Mouse (Mus musculus): ENCODE results near the gene Pphln1. TPM values are rescaled to one million over a fixed set of nuclear protein-coding genes. Genes with fewer than 3 reads are reported as not detected.

The Pphln1 gene
- polyA plus RNA-seq, 1 experiment, result 8.9 TPM

DNA sequence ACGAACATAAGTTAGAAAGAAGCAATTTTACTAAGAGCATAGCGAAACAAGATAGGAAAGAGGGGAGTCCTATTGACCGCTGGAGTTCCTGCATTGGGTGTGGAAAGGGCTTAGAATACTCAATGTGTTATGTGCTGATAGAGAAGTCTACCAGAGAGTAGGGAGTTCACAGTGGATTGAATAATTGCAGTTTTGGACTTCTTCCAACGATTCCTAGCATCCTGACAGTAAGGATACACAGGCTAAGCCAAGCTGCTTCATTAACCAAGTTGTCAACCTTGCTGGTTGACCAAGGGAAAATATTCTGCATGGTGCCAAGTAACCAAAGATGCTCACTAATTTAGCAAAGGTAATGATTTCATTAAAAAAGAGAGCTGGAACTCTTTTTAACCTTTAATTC lies 79.6 kb downstream of the Pphln1 start:
- Histone ChIP-seq H3K27me3 (replicated peaks; ENCODE audit: control insufficient read depth, insufficient read depth, low read length) (no peaks in the 10 kb centered on the region), H3K27ac (ENCODE audit: insufficient read depth, low read depth, low read length) (no peak overlapping the region), H3K36me3 (ENCODE audit: control insufficient read depth, insufficient read depth, low read length) (no peaks in the 10 kb centered on the region), H3K4me3 (ENCODE audit: insufficient read depth, low read depth, low read length) (no peak overlapping the region), H3K4me1 (ENCODE audit: control insufficient read depth, insufficient read depth, low read length) (no peaks in the 10 kb centered on the region)
- TF ChIP-seq CTCF (conservative IDR thresholded peaks at IDR 0.05; ENCODE audit: insufficient read depth, insufficient read length, low read depth, low read length) (no peak), POLR2A (IDR thresholded peaks at IDR 0.05; ENCODE audit: low read depth, low read length) (no peak)
- no peak for DNase-seq
- 86% methylated on average over 4 of the region's 4 CpGs for WGBS

DNA sequence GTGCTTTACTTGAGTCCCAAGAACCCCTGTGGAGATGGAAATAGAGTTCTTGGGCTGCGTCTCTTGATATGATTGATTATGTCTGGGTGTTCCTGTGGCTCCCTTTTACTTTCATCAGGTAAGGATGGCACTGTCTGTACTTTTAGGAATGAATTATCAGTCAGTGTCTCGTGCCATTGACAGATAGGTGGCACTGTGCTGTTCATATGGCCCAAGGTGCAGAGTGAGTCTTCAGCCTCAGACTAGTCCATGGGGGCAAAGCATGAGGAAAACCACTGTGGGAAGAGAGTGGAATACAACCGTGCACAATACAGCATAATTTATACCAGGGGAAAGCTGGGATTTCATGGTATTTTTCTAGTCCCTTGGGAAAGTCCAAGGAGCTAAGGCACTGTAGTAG lies 80.5 kb downstream of the Pphln1 start:
- DNase-seq, result no peak
- TF ChIP-seq CTCF (conservative IDR thresholded peaks at IDR 0.05; ENCODE audit: insufficient read depth, insufficient read length, low read depth, low read length) (peak; percentile 29; the same call in 1 of the 2 replicates), POLR2A (IDR thresholded peaks at IDR 0.05; ENCODE audit: low read depth, low read length) (no peak)
- WGBS, result 79% methylated on average over 3 of the region's 3 CpGs
- Histone ChIP-seq H3K27ac (ENCODE audit: insufficient read depth, low read depth, low read length) (no peak overlapping the region), H3K4me3 (ENCODE audit: insufficient read depth, low read depth, low read length) (no peak overlapping the region), H3K4me1 (ENCODE audit: control insufficient read depth, insufficient read depth, low read length) (no peaks in the 10 kb centered on the region), H3K36me3 (ENCODE audit: control insufficient read depth, insufficient read depth, low read length) (no peaks in the 10 kb centered on the region), H3K27me3 (replicated peaks; ENCODE audit: control insufficient read depth, insufficient read depth, low read length) (no peaks in the 10 kb centered on the region)

DNA sequence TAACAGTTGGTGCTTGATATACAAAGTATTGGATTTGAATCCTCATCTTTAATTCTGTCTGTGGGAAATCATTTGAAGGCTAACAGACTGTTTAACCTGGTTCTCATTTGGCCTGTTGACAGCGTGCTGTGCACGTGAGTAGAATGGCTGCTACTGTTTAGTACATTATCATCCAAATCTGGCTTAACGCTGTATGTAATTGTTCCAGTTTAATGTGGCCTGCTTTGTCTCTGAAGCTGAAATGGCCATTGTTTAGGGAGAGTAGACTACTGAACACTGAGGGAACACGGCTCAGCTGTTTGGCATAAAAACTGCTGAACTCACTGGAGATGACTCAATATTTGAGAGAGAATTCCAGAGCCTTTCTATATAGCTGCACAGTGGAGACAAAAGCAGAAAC lies 81.3 kb downstream of the Pphln1 start:
- TF ChIP-seq POLR2A (IDR thresholded peaks at IDR 0.05; ENCODE audit: low read depth, low read length), result no peak
- TF ChIP-seq CTCF (conservative IDR thresholded peaks at IDR 0.05; ENCODE audit: insufficient read depth, insufficient read length, low read depth, low read length), result no peak
- H3K27me3 ChIP-seq (replicated peaks; ENCODE audit: control insufficient read depth, insufficient read depth, low read length), result no peaks in the 10 kb centered on the region
- DNase-seq, result no peak

DNA sequence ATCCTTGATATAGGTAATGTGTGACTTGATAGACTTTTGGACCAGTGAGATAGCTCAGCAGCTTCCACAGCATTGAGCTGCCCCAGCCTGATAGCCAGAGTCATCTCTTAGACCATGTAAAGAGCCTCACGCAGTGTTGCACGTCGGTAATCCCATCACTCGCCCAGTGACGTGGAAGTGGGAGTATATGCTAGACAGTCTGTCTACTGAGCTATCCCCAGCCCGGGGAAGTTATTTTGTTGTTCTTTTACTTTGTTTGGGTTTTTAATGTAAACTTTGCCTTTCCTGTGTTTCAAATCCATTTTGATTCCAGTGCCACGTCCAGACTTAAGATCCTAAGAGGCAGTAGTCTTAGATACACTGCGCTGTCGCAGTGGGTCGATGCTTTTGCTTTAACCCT lies 83.0 kb downstream of the Pphln1 start:
- Histone ChIP-seq H3K4me1 (ENCODE audit: control insufficient read depth, insufficient read depth, low read length) (no peaks in the 10 kb centered on the region), H3K4me3 (ENCODE audit: insufficient read depth, low read depth, low read length) (no peak overlapping the region), H3K36me3 (ENCODE audit: control insufficient read depth, insufficient read depth, low read length) (no peaks in the 10 kb centered on the region), H3K27me3 (replicated peaks; ENCODE audit: control insufficient read depth, insufficient read depth, low read length) (no peaks in the 10 kb centered on the region), H3K27ac (ENCODE audit: insufficient read depth, low read depth, low read length) (no peak overlapping the region)
- 94% methylated on average over 10 of the region's 10 CpGs for WGBS
- no peak for DNase-seq
- TF ChIP-seq CTCF (conservative IDR thresholded peaks at IDR 0.05; ENCODE audit: insufficient read depth, insufficient read length, low read depth, low read length) (no peak), POLR2A (IDR thresholded peaks at IDR 0.05; ENCODE audit: low read depth, low read length) (no peak)

More for the DNA sequence above, 81.3 kb downstream of the Pphln1 start:
- Histone ChIP-seq H3K27ac (ENCODE audit: insufficient read depth, low read depth, low read length) (no peak overlapping the region), H3K4me3 (ENCODE audit: insufficient read depth, low read depth, low read length) (no peak overlapping the region), H3K4me1 (ENCODE audit: control insufficient read depth, insufficient read depth, low read length) (no peaks in the 10 kb centered on the region), H3K36me3 (ENCODE audit: control insufficient read depth, insufficient read depth, low read length) (no peaks in the 10 kb centered on the region)
- WGBS, result 64% methylated on average over 4 of the region's 4 CpGs

DNA sequence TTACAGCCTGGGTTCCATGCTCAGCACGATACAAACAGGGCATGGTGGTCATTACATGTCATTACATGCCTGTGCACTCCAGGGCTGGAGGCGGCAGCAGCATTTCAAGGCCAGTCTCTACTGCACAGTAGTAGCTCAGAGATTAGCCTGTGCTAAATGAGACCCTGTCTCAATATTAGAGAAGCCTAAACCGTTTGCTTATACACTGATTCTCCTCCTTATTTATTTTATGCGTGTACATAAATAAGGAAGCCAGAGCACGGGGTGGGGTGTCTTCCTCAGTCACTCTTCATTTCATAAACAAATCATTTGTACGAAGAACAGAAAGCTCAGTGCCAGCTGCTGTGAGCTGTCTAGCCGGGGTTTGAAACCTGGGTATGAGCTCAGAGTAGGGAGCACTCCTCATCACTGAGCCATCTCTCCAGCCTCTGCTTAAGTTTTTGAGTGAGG lies 86.1 kb downstream of the Pphln1 start:
- Histone ChIP-seq H3K27ac (ENCODE audit: insufficient read depth, low read depth, low read length) (no peak overlapping the region), H3K4me1 (ENCODE audit: control insufficient read depth, insufficient read depth, low read length) (no peaks in the 10 kb centered on the region), H3K36me3 (ENCODE audit: control insufficient read depth, insufficient read depth, low read length) (no peaks in the 10 kb centered on the region), H3K4me3 (ENCODE audit: insufficient read depth, low read depth, low read length) (no peak overlapping the region), H3K27me3 (replicated peaks; ENCODE audit: control insufficient read depth, insufficient read depth, low read length) (no peaks in the 10 kb centered on the region)
- TF ChIP-seq CTCF (conservative IDR thresholded peaks at IDR 0.05; ENCODE audit: insufficient read depth, insufficient read length, low read depth, low read length), result 0 out of 2 replicates have a peak, but pooled peaks have one; percentile 15
- no peak for TF ChIP-seq POLR2A (IDR thresholded peaks at IDR 0.05; ENCODE audit: low read depth, low read length)
- 80% methylated on average over 7 of the region's 7 CpGs for WGBS
- DNase-seq, result no peak

DNA sequence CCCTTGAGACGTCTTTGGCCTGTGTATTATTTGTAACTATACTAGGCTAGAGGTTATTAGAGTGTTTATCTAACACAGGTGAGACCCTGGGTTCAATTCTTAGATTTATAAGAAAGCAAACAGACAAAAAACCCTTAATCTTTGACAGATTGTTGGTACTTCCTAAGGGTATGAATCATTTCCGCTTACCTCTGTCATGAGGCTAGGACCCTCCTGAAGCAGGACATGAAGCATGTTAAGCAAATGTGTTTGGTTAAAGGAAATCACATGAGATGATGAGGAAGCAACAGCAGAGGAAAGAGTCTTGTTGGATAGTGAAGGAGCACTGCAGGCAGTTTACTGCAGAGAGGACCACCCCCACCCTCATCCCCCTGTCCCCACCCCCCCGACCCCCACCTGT lies 87.1 kb downstream of the Pphln1 start:
- WGBS, result 71% methylated on average over 3 of the region's 3 CpGs
- H3K4me1 ChIP-seq (ENCODE audit: control insufficient read depth, insufficient read depth, low read length), result no peaks in the 10 kb centered on the region
- TF ChIP-seq CTCF (conservative IDR thresholded peaks at IDR 0.05; ENCODE audit: insufficient read depth, insufficient read length, low read depth, low read length) (no peak), POLR2A (IDR thresholded peaks at IDR 0.05; ENCODE audit: low read depth, low read length) (no peak)
- DNase-seq, result no peak
- no peaks in the 10 kb centered on the region for H3K27me3 ChIP-seq (replicated peaks; ENCODE audit: control insufficient read depth, insufficient read depth, low read length)
- H3K36me3 ChIP-seq (ENCODE audit: control insufficient read depth, insufficient read depth, low read length), result no peaks in the 10 kb centered on the region
- H3K4me3 ChIP-seq (ENCODE audit: insufficient read depth, low read depth, low read length), result no peak overlapping the region
- H3K27ac ChIP-seq (ENCODE audit: insufficient read depth, low read depth, low read length), result no peak overlapping the region

DNA sequence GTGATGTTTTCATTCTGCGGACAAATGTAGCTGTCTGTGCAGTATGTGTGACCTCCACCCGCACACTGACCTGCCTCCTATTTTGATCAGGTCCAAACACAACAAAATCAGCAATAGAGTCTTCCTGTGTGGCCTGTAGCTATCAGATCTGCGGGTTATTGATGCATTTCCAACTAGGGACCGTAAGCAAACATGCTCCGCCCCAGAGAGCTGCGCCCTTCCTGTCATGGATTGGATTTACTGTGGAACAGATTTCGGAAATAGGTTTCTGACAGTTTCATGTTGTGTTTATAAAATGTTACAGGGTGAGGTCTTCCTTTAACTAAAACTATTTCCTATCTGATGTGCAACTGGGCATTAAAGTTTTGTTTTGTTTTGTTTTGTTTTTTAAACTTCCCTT lies 87.9 kb downstream of the Pphln1 start:
- Histone ChIP-seq H3K27ac (ENCODE audit: insufficient read depth, low read depth, low read length) (no peak overlapping the region), H3K4me1 (ENCODE audit: control insufficient read depth, insufficient read depth, low read length) (no peaks in the 10 kb centered on the region), H3K27me3 (replicated peaks; ENCODE audit: control insufficient read depth, insufficient read depth, low read length) (no peaks in the 10 kb centered on the region), H3K4me3 (ENCODE audit: insufficient read depth, low read depth, low read length) (no peak overlapping the region), H3K36me3 (ENCODE audit: control insufficient read depth, insufficient read depth, low read length) (no peaks in the 10 kb centered on the region)
- peak; percentile 81 for DNase-seq
- TF ChIP-seq CTCF (conservative IDR thresholded peaks at IDR 0.05; ENCODE audit: insufficient read depth, insufficient read length, low read depth, low read length), result no peak
- TF ChIP-seq POLR2A (IDR thresholded peaks at IDR 0.05; ENCODE audit: low read depth, low read length), result no peak
- WGBS, result 56% methylated on average over 7 of the region's 7 CpGs
